Mouse (Mus musculus) liver, adult 2 months (tissue): ENCODE measurements at regions not wholly inside any gene's neighbourhood (a gene's known extent, or its start where the extent isn't known, plus 50 kb on each side); places are given as distances from the start of the nearest gene placed in this dataset.

Experiments
- CTCF ChIP-seq: fragments of 200-500 bp; IDR thresholded peaks from 2 replicates; pipeline ENCODE4 v1.5.1; 2011; ENCODE audit warnings: low read depth, low read length, control low read depth
- POLR2A ChIP-seq: fragments of 200-500 bp; IDR thresholded peaks from 2 replicates; pipeline ENCODE4 v1.6.1; 2011; ENCODE audit warnings: low read length, control low read depth; ENCODE audit not compliant: insufficient read depth; ENCODE audit errors: extremely low read depth

DNA sequence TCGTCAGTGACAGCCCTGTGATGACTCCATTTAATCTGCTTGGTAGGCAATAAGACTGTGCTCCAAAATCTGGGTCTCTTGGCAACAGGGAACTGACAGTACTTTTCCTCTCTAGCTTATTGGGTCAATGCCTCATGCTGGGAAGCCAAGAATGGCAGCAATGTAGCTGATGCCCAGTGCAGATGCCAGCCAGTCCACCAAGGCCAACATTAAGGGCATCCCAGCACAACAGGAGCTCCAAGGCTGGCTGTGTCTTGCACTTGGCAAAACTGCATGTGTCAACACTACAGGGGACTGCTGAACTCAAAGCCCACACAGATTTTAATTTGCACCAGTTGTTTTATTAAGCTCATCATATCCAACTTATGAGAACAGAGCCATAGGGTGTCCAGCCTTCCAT is 437.9 kb downstream of the Actr3 start:
- no peak for TF ChIP-seq CTCF
- no peak for TF ChIP-seq POLR2A
